Mouse (Mus musculus): Measurements from ENCODE around the gene Oxt. TPM values are rescaled to one million over a fixed set of nuclear protein-coding genes. Genes with fewer than 3 reads are reported as not detected.

Gene Oxt
- polyA plus RNA-seq (2015; fragmentation: Nextera tagmentation; extraction: Ambion mirVana): not detected in 2 replicates

- Histone ChIP-seq H3K4me1 (ENCODE audit: control insufficient read depth, insufficient read depth, low read length) (peaks cover 20% of the 10 kb centered on the region; the same call in 1 of the 2 replicates), H3K27me3 (replicated peaks; ENCODE audit: control insufficient read depth, insufficient read depth, low read length) (peaks cover 52% of the 10 kb centered on the region), H3K4me2 (ENCODE audit: low read depth, low read length) (peak within 1 kb of the TSS; percentile 44), H3K9ac (ENCODE audit: low read depth, low read length) (peak within 1 kb of the TSS; percentile 17), H3K27ac (ENCODE audit: low read length) (no peak within 1 kb of the TSS), H3K9me3 (ENCODE audit: control insufficient read depth, low read length) (no peaks in the 10 kb centered on the region), H3K4me3 (ENCODE audit: low read length) (peak within 1 kb of the TSS; percentile 27), H3K36me3 (ENCODE audit: control insufficient read depth, insufficient read depth, low read length) (no peaks in the 10 kb centered on the region)
- 49% methylated on average over 9 of the region's 9 CpGs for WGBS
- no peak for ATAC-seq
Measured at GRCm38 (mm10) chr2:130575873-130576272, at the start of gene Oxt. TSS of gene Oxt (plus strand) at chr2:130576173.

- H3K9me3 ChIP-seq (ENCODE audit: control insufficient read depth, low read length): no peaks in the 10 kb centered on the region
- H3K4me1 ChIP-seq (ENCODE audit: control insufficient read depth, insufficient read depth, low read length): no peaks in the 10 kb centered on the region
- H3K36me3 ChIP-seq (ENCODE audit: control insufficient read depth, insufficient read depth, low read length): no peaks in the 10 kb centered on the region
- H3K27ac ChIP-seq (ENCODE audit: low read length): no peak overlapping the region
- H3K4me2 ChIP-seq (ENCODE audit: low read depth, low read length): no peak overlapping the region
- WGBS: 86% methylated on average over 6 of the region's 6 CpGs
- ATAC-seq: no peak
- H3K4me3 ChIP-seq (ENCODE audit: low read length): no peak overlapping the region
- no peaks in the 10 kb centered on the region for H3K27me3 ChIP-seq (replicated peaks; ENCODE audit: control insufficient read depth, insufficient read depth, low read length)
- no peak overlapping the region for H3K9ac ChIP-seq (ENCODE audit: low read depth, low read length)
Measured at GRCm38 (mm10) chr2:130528457-130528856, 47.5 kb upstream of the Oxt start.

GRCm38 (mm10) chr2:130529290-130529689 lies 46.7 kb upstream of the Oxt start:
- 0 out of 2 replicates have a peak, but pooled peaks cover 2% of the 10 kb centered on the region for H3K36me3 ChIP-seq (ENCODE audit: control insufficient read depth, insufficient read depth, low read length)
- no peak overlapping the region for H3K27ac ChIP-seq (ENCODE audit: low read length)
- H3K9me3 ChIP-seq (ENCODE audit: control insufficient read depth, low read length): no peaks in the 10 kb centered on the region
- WGBS: 94% methylated on average over 2 of the region's 2 CpGs
- H3K27me3 ChIP-seq (replicated peaks; ENCODE audit: control insufficient read depth, insufficient read depth, low read length): no peaks in the 10 kb centered on the region
- no peaks in the 10 kb centered on the region for H3K4me1 ChIP-seq (ENCODE audit: control insufficient read depth, insufficient read depth, low read length)
- ATAC-seq: no peak
- H3K4me2 ChIP-seq (ENCODE audit: low read depth, low read length): no peak overlapping the region
- H3K9ac ChIP-seq (ENCODE audit: low read depth, low read length): no peak overlapping the region
- H3K4me3 ChIP-seq (ENCODE audit: low read length): no peak overlapping the region

GRCm38 (mm10) chr2:130529925-130530324 lies 46.0 kb upstream of the Oxt start:
- no peak for ATAC-seq
- Histone ChIP-seq H3K27ac (ENCODE audit: low read length) (no peak overlapping the region), H3K9me3 (ENCODE audit: control insufficient read depth, low read length) (no peaks in the 10 kb centered on the region), H3K4me1 (ENCODE audit: control insufficient read depth, insufficient read depth, low read length) (no peaks in the 10 kb centered on the region), H3K36me3 (ENCODE audit: control insufficient read depth, insufficient read depth, low read length) (0 out of 2 replicates have a peak, but pooled peaks cover 2% of the 10 kb centered on the region), H3K4me2 (ENCODE audit: low read depth, low read length) (no peak overlapping the region), H3K4me3 (ENCODE audit: low read length) (no peak overlapping the region), H3K9ac (ENCODE audit: low read depth, low read length) (no peak overlapping the region), H3K27me3 (replicated peaks; ENCODE audit: control insufficient read depth, insufficient read depth, low read length) (no peaks in the 10 kb centered on the region)
- 92% methylated on average over 7 of the region's 7 CpGs for WGBS

GRCm38 (mm10) chr2:130532201-130532600 lies 43.8 kb upstream of the Oxt start:
- H3K27ac ChIP-seq (ENCODE audit: low read length): no peak overlapping the region
- no peak for ATAC-seq
- H3K4me1 ChIP-seq (ENCODE audit: control insufficient read depth, insufficient read depth, low read length): no peaks in the 10 kb centered on the region
- H3K9me3 ChIP-seq (ENCODE audit: control insufficient read depth, low read length): no peaks in the 10 kb centered on the region
- WGBS: 71% methylated on average over 2 of the region's 2 CpGs
- H3K9ac ChIP-seq (ENCODE audit: low read depth, low read length): no peak overlapping the region
- no peak overlapping the region for H3K4me2 ChIP-seq (ENCODE audit: low read depth, low read length)
- H3K27me3 ChIP-seq (replicated peaks; ENCODE audit: control insufficient read depth, insufficient read depth, low read length): no peaks in the 10 kb centered on the region
- 0 out of 2 replicates have a peak, but pooled peaks cover 2% of the 10 kb centered on the region for H3K36me3 ChIP-seq (ENCODE audit: control insufficient read depth, insufficient read depth, low read length)
- no peak overlapping the region for H3K4me3 ChIP-seq (ENCODE audit: low read length)

- no peaks in the 10 kb centered on the region for H3K4me1 ChIP-seq (ENCODE audit: control insufficient read depth, insufficient read depth, low read length)
- no peak overlapping the region for H3K27ac ChIP-seq (ENCODE audit: low read length)
- no peaks in the 10 kb centered on the region for H3K9me3 ChIP-seq (ENCODE audit: control insufficient read depth, low read length)
- no peak overlapping the region for H3K9ac ChIP-seq (ENCODE audit: low read depth, low read length)
- WGBS: 93% methylated on average over 6 of the region's 6 CpGs
- no peak for ATAC-seq
- 0 out of 2 replicates have a peak, but pooled peaks cover 2% of the 10 kb centered on the region for H3K36me3 ChIP-seq (ENCODE audit: control insufficient read depth, insufficient read depth, low read length)
- H3K4me2 ChIP-seq (ENCODE audit: low read depth, low read length): no peak overlapping the region
- no peak overlapping the region for H3K4me3 ChIP-seq (ENCODE audit: low read length)
- H3K27me3 ChIP-seq (replicated peaks; ENCODE audit: control insufficient read depth, insufficient read depth, low read length): no peaks in the 10 kb centered on the region
Measured at GRCm38 (mm10) chr2:130535017-130535416, 41.0 kb upstream of the Oxt start.

GRCm38 (mm10) chr2:130536890-130537289 lies 39.1 kb upstream of the Oxt start:
- H3K4me2 ChIP-seq (ENCODE audit: low read depth, low read length): no peak overlapping the region
- H3K4me3 ChIP-seq (ENCODE audit: low read length): no peak overlapping the region
- ATAC-seq: no peak
- peaks cover 7% of the 10 kb centered on the region; the same call in 1 of the 2 replicates for H3K36me3 ChIP-seq (ENCODE audit: control insufficient read depth, insufficient read depth, low read length)
- 75% methylated on average over 3 of the region's 3 CpGs for WGBS
- H3K27me3 ChIP-seq (replicated peaks; ENCODE audit: control insufficient read depth, insufficient read depth, low read length): no peaks in the 10 kb centered on the region
- H3K27ac ChIP-seq (ENCODE audit: low read length): no peak overlapping the region
- no peak overlapping the region for H3K9ac ChIP-seq (ENCODE audit: low read depth, low read length)
- H3K9me3 ChIP-seq (ENCODE audit: control insufficient read depth, low read length): no peaks in the 10 kb centered on the region
- no peaks in the 10 kb centered on the region for H3K4me1 ChIP-seq (ENCODE audit: control insufficient read depth, insufficient read depth, low read length)

- no peak overlapping the region for H3K9ac ChIP-seq (ENCODE audit: low read depth, low read length)
- no peak overlapping the region for H3K27ac ChIP-seq (ENCODE audit: low read length)
- H3K4me3 ChIP-seq (ENCODE audit: low read length): no peak overlapping the region
- H3K4me2 ChIP-seq (ENCODE audit: low read depth, low read length): no peak overlapping the region
- peaks cover 5% of the 10 kb centered on the region; the same call in 1 of the 2 replicates for H3K36me3 ChIP-seq (ENCODE audit: control insufficient read depth, insufficient read depth, low read length)
- no peaks in the 10 kb centered on the region for H3K27me3 ChIP-seq (replicated peaks; ENCODE audit: control insufficient read depth, insufficient read depth, low read length)
- no peaks in the 10 kb centered on the region for H3K9me3 ChIP-seq (ENCODE audit: control insufficient read depth, low read length)
- WGBS: 89% methylated on average over 8 of the region's 8 CpGs
- ATAC-seq: no peak
- no peaks in the 10 kb centered on the region for H3K4me1 ChIP-seq (ENCODE audit: control insufficient read depth, insufficient read depth, low read length)
Measured at GRCm38 (mm10) chr2:130538876-130539546, 37.0 kb upstream of the Oxt start.

GRCm38 (mm10) chr2:130540266-130540665 lies 35.7 kb upstream of the Oxt start:
- H3K4me3 ChIP-seq (ENCODE audit: low read length): no peak overlapping the region
- no peaks in the 10 kb centered on the region for H3K9me3 ChIP-seq (ENCODE audit: control insufficient read depth, low read length)
- ATAC-seq: no peak
- H3K4me2 ChIP-seq (ENCODE audit: low read depth, low read length): no peak overlapping the region
- 90% methylated on average over 9 of the region's 9 CpGs for WGBS
- no peak overlapping the region for H3K9ac ChIP-seq (ENCODE audit: low read depth, low read length)
- no peaks in the 10 kb centered on the region for H3K27me3 ChIP-seq (replicated peaks; ENCODE audit: control insufficient read depth, insufficient read depth, low read length)
- no peaks in the 10 kb centered on the region for H3K4me1 ChIP-seq (ENCODE audit: control insufficient read depth, insufficient read depth, low read length)
- no peak overlapping the region for H3K27ac ChIP-seq (ENCODE audit: low read length)
- peaks cover 5% of the 10 kb centered on the region; the same call in 1 of the 2 replicates for H3K36me3 ChIP-seq (ENCODE audit: control insufficient read depth, insufficient read depth, low read length)

Data from intestine, embryonic 16.5 days (tissue).